Mouse (Mus musculus) embryonic fibroblast, embryonic 13.5 days (primary cell): Measurements from ENCODE around the gene 1700123O20Rik. TPM values are rescaled to one million over a fixed set of nuclear protein-coding genes. Genes with fewer than 3 reads are reported as not detected.

Source experiments
- H3K27ac ChIP-seq: 2 replicates; pipeline ENCODE4 v1.5.1; 2012; ENCODE audit warnings: low read length, control low read depth, inconsistent platforms; ENCODE audit not compliant: insufficient read depth
- H3K4me1 ChIP-seq: 2 replicates; pipeline ENCODE4 v1.6.1; 2011; ENCODE audit warnings: low read length; ENCODE audit not compliant: control insufficient read depth, insufficient read depth
- H3K4me3 ChIP-seq: 2 replicates; pipeline ENCODE4 v1.5.1; 2011; ENCODE audit warnings: mild to moderate bottlenecking, control low read depth, low read length; ENCODE audit not compliant: insufficient read depth
- CTCF ChIP-seq: IDR thresholded peaks from 2 replicates; pipeline ENCODE4 v1.5.1; 2011; ENCODE audit warnings: mild to moderate bottlenecking, control low read depth, low read length, moderate library complexity, borderline replicate concordance; ENCODE audit not compliant: insufficient read depth
- POLR2A ChIP-seq: IDR thresholded peaks from 2 replicates; pipeline ENCODE4 v1.6.1; 2011; ENCODE audit warnings: low read depth, mild to moderate bottlenecking, control low read depth, low read length, moderate library complexity
- polyA plus RNA-seq: library from polyadenylated mRNA; stranded (reverse); fragments of >200 nt; gene quantifications from 2 replicates; pipeline ENCODE4 v1.2.4, GENCODE M21; 2011; ENCODE audit warnings: low read depth; ENCODE audit not compliant: missing spikeins, insufficient read length

1700123O20Rik gene
- polyA plus RNA-seq, 1 experiment = 58.9 TPM

DNA sequence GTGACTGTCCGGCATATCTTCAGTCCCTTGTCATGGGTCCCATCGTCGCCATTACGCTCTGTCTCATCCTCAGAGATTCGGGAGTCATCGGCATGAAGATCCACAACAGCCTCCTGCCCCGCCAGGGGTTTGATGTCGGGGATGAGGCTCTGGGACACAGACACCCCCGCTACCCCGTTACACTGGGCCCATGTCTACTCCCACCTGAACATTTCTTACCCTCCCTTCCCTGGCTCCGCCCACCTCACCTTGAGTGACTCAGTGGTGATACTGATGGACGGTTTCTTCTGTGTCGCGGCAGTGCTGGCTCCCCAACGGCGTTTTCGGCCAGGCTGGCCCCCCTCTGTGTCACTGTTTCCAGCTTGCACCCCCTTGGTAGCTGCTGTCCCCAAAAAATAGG, 39.6 kb upstream of the 1700123O20Rik start:
- Histone ChIP-seq H3K27ac (no peak overlapping the region), H3K4me3 (no peak overlapping the region), H3K4me1 (peaks cover 4% of the 10 kb centered on the region; the same call in 1 of the 2 replicates)
- TF ChIP-seq CTCF (no peak), POLR2A (no peak)

DNA sequence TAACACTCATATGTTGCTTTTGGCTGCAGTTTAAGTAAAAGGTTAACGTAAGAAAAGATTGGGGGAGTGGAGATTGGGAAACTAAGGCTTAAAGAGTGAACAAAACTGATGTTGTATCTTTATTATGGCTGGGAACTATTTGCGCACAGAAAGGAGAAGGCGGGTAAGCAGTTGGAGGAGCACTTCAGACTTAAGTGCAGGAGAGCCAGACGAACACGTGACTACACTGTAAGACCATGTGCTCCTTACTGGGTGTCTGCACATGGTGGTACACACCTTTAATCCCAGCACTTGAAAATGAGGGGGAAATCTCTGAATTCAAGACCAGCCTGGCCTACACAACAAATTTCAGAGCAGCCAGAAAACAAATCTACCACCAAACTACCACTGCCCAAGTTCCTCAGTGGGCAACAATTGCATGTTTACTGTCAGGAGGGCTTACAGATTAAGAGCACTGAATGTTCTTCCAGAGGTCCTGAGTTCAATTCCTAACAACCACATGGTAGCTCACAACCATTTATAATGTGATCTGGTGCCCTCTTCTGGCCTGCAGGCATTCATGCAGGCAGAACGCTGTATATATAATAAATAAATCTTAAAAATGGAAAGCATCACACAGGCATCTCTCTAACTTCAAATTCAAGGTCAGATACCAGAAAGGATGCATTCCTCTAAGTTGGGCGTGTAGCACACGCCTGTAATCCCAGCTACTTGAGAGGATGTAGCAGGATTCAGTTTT, 38.9 kb upstream of the 1700123O20Rik start:
- TF ChIP-seq POLR2A (no peak), CTCF (no peak)
- H3K4me1 ChIP-seq = peaks cover 4% of the 10 kb centered on the region; the same call in 1 of the 2 replicates

DNA sequence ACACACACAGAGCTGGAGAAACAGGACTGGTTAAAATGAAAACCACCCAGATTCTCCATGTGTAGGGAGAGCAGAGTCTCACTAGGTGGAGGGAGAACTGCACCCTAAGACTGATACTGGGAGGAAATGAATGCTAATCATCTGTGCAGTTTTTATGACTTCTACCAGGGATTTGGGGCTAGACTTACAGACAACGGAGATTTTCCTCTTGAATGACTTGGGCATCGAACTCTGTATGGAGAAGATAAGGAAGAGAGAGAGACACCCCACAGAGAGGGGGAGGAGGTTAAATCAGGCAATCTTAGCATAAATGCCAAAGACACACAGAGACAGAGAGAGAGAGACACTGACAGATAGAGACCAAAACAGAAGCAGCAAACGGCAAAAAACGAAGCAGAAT, 38.1 kb upstream of the 1700123O20Rik start:
- no peak overlapping the region for H3K4me3 ChIP-seq
- TF ChIP-seq CTCF (no peak), POLR2A (no peak)
- H3K4me1 ChIP-seq = peaks cover 4% of the 10 kb centered on the region
- no peak overlapping the region for H3K27ac ChIP-seq

More for the DNA sequence above, 38.9 kb upstream of the 1700123O20Rik start:
- Histone ChIP-seq H3K4me3 (no peak overlapping the region), H3K27ac (no peak overlapping the region)

DNA sequence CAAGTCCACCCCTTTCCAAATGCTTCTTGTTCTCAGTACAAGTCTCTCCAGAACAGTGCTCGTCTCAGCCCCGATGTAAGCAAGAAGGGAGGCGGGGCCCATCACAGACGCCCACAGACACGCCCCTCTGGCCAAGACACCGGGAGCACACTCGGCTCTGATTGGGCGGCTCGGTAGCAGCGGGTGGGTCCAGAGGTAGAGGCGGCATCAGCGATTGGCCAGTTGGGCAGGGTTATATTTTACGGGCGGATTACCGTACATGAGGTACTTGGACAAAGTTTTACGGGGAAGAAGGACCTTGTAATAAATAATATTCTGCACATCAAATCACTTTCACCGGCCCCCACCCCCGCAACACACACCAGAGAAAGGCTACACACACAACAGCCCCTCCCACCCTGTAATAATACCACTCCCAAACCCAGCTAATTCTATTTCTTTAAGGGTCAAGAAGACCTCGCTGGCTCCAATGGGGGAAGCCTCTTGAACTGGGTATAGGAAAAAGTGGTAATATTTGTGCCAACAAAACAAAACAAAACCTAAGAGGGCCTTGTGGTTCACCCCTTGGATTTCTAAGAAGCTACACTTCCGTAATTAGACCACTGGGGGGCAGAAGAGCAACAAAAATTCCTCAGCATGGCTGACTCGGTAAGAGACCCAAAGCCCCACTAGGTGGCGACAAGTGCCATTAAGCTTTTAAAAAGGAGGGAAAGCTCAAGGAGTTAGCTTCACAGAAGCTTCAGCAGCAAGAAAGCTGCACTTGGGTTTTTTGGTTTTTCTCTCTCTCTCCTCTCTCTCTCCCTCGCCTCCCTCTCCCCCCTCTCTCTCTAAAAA, 35.2 kb upstream of the 1700123O20Rik start:
- TF ChIP-seq CTCF (peak; percentile 38; the same call in 1 of the 2 replicates), POLR2A (no peak)
- Histone ChIP-seq H3K4me1 (peaks cover 3% of the 10 kb centered on the region; the same call in 1 of the 2 replicates), H3K27ac (no peak overlapping the region), H3K4me3 (no peak overlapping the region)

DNA sequence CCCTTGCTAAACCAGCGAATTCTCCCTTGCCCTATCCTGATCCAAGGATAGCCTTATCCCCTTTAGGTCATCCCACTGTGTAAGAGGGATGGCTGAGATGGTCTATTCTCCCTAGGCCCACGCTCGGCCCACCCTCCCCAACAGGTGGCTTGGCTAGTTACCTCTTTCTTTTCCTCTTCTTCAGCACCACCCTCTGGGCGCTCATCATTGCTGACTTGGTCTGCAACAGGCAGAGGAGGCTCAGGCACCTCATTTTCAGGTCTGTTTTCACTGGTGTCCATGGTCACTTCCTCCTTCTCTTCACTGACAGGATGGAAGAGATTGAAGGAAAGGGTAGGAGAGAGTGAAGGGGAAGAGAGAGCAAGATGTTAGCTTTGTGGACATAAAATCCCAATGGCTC, 34.5 kb upstream of the 1700123O20Rik start:
- H3K27ac ChIP-seq = no peak overlapping the region
- TF ChIP-seq CTCF = no peak
- H3K4me1 ChIP-seq = peaks cover 3% of the 10 kb centered on the region; the same call in 1 of the 2 replicates
- 0 out of 2 replicates have a peak overlapping the region, but pooled peaks have one; percentile 3 for H3K4me3 ChIP-seq

DNA sequence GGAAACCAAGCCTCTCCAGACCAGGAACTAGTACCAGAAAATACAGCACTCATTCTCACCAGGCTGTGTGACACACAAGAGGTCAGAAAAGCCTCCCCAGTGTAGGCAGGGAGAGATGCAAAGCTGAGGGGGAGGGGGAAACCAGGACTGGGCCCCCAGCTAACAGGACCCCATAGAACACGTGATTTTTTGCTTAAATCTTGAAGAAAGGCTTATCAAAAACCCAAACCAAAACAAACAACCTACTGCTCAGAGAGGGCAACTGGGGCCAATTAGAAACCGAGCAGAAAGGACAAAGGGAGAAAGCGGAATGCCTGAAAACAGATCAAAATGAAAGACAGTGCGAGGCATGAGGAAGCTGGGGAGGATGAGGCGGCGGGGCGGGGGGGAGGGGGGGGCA, 33.2 kb upstream of the 1700123O20Rik start:
- Histone ChIP-seq H3K27ac (peak overlapping the region; percentile 14; the same call in 1 of the 2 replicates), H3K4me3 (peak overlapping the region; percentile 77), H3K4me1 (peaks cover 3% of the 10 kb centered on the region; the same call in 1 of the 2 replicates)
- TF ChIP-seq POLR2A = no peak
- TF ChIP-seq CTCF = no peak

DNA sequence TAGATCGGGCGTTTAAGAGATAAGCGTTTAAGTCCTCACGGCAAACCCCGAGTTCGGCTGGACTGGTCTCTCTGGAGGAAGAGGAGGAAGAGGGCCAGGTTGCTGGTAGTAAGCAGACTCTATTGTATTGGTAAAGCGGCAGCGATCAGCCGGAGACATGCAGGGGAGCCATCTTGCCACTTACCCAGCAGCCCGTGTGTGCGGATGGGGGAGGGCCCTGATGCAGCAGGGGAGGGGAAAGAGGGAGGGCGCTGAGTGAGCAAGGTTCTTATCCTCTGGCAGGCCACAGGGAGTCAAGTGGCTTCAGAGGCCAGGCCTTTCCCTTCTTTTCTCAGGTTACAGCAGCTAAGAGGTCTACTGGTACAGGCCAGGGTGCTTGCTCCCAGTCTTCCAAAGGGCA, 32.5 kb upstream of the 1700123O20Rik start:
- Histone ChIP-seq H3K27ac (peak overlapping the region; percentile 64), H3K4me3 (peak overlapping the region; percentile 77), H3K4me1 (peaks cover 3% of the 10 kb centered on the region; the same call in 1 of the 2 replicates)
- TF ChIP-seq CTCF = no peak
- peak; percentile 95 for TF ChIP-seq POLR2A

DNA sequence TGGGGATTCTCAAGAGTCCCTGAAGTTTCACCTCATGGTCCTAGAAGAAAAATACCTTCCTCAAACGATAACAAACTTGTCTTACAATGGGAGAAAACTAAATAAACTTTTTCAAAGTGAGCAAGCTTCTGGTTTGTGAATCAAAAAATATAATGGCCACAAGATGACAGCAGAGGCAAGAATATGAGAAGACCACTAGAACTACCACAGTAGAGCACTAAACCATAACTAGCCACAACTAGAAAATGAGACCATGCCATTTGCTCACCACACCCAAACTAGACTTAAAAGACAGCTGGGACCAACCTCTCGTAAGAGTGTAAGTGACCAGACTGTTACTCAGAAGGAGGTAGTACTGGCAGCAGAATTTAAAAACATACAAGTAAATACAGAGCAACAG, 26.0 kb upstream of the 1700123O20Rik start:
- TF ChIP-seq POLR2A (no peak), CTCF (no peak)
- Histone ChIP-seq H3K4me1 (no peaks in the 10 kb centered on the region), H3K4me3 (no peak overlapping the region), H3K27ac (no peak overlapping the region)

DNA sequence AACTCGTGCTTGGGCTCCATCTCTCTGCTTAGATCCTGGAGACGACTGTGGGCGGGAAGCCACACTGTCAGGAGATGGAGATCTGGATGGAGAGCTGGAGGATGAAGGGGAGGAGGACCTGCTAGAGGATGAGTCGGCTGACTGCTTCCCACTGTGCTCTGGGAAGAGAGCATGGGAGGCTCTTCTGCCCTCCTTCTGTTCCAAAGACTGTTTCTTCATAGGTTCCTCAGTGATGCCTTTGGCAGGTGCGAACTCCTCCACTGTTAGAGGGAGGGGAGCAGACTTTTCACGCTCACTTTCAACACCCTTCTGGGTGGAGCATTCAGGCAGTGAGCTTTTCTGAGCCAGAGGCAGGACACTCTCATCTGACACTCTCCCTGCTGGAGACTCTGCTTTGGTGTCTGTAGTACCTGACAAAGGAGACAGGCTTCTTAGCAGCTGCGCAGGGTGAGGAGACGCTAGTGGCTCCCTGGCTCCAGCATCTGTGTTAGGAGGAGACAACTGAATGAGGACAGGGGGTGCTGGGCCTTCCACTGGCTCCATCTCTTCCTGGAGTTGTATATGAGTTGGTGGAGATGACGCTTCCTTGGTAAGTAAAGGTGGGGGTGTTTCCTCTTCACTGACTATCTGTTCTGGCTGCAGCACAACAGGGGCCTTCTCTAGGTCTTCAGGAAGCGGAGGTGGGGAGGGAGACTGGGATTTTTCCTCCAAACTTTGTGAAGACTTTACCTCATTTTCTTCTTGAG, 21.4 kb upstream of the 1700123O20Rik start:
- Histone ChIP-seq H3K4me1 (no peaks in the 10 kb centered on the region), H3K27ac (no peak overlapping the region), H3K4me3 (no peak overlapping the region)
- TF ChIP-seq CTCF (no peak), POLR2A (no peak)
